Mouse (Mus musculus): ENCODE measurements around the gene Wdr64.

GRCm38 (mm10) chr1:175707599-175707998 lies 9.2 kb downstream of the Wdr64 start:
- TF ChIP-seq CTCF (IDR thresholded peaks at IDR 0.05; ENCODE audit: low read depth): no peak
- TF ChIP-seq EP300 (optimal IDR thresholded peaks at IDR 0.05): no peak

Data from stomach, postnatal 0 days (tissue).